Mouse (Mus musculus): Measurements from ENCODE around the gene Slc45a3. TPM values are rescaled to one million over a fixed set of nuclear protein-coding genes. Genes with fewer than 3 reads are reported as not detected.

Gene Slc45a3
- polyA plus RNA-seq, 1 experiment from 2014 or later: 10.9 TPM

- no peaks in the 10 kb centered on the region for H3K9me3 ChIP-seq
- DNase-seq (ENCODE audit: low spot score): no peak
- H3K36me3 ChIP-seq: peaks cover 92% of the 10 kb centered on the region
- H3K4me1 ChIP-seq (replicated peaks): no peaks in the 10 kb centered on the region
- H3K27ac ChIP-seq: no peak overlapping the region
- 96% methylated on average over 11 of the region's 11 CpGs for WGBS
- H3K4me3 ChIP-seq: no peak overlapping the region
- no peaks in the 10 kb centered on the region for H3K27me3 ChIP-seq (ENCODE audit: insufficient read depth, poor library complexity, severe bottlenecking)
Measured at GRCm38 (mm10) chr1:132026925-132027646, 64.3 kb downstream of the Slc45a3 start.

- Histone ChIP-seq H3K4me1 (replicated peaks) (no peaks in the 10 kb centered on the region), H3K27me3 (ENCODE audit: insufficient read depth, poor library complexity, severe bottlenecking) (no peaks in the 10 kb centered on the region), H3K4me3 (no peak overlapping the region), H3K9me3 (no peaks in the 10 kb centered on the region), H3K36me3 (peaks cover 92% of the 10 kb centered on the region), H3K27ac (no peak overlapping the region)
- DNase-seq (ENCODE audit: low spot score): no peak
- WGBS: 91% methylated on average over 5 of the region's 5 CpGs
Measured at GRCm38 (mm10) chr1:132027978-132028377, 65.2 kb downstream of the Slc45a3 start.

GRCm38 (mm10) chr1:132028413-132028812, 65.6 kb downstream of the Slc45a3 start:
- Histone ChIP-seq H3K4me3 (no peak overlapping the region), H3K27me3 (ENCODE audit: insufficient read depth, poor library complexity, severe bottlenecking) (no peaks in the 10 kb centered on the region), H3K4me1 (replicated peaks) (no peaks in the 10 kb centered on the region), H3K9me3 (no peaks in the 10 kb centered on the region), H3K27ac (no peak overlapping the region), H3K36me3 (peaks cover 92% of the 10 kb centered on the region)
- DNase-seq (ENCODE audit: low spot score): no peak
- WGBS: 92% methylated on average over 9 of the region's 9 CpGs

GRCm38 (mm10) chr1:132030574-132030973, 67.8 kb downstream of the Slc45a3 start:
- Histone ChIP-seq H3K27me3 (ENCODE audit: insufficient read depth, poor library complexity, severe bottlenecking) (no peaks in the 10 kb centered on the region), H3K27ac (no peak overlapping the region), H3K4me1 (replicated peaks) (no peaks in the 10 kb centered on the region), H3K36me3 (peaks cover 92% of the 10 kb centered on the region), H3K4me3 (no peak overlapping the region), H3K9me3 (no peaks in the 10 kb centered on the region)
- WGBS: 72% methylated on average over 2 of the region's 2 CpGs
- DNase-seq (ENCODE audit: low spot score): no peak

- 95% methylated on average over 7 of the region's 7 CpGs for WGBS
- no peaks in the 10 kb centered on the region for H3K9me3 ChIP-seq
- peaks cover 81% of the 10 kb centered on the region for H3K36me3 ChIP-seq
Measured at GRCm38 (mm10) chr1:132032172-132032571, 69.4 kb downstream of the Slc45a3 start.

More at GRCm38 (mm10) chr1:132032172-132032571, 69.4 kb downstream of the Slc45a3 start:
- Histone ChIP-seq H3K27me3 (ENCODE audit: insufficient read depth, poor library complexity, severe bottlenecking) (no peaks in the 10 kb centered on the region), H3K27ac (no peak overlapping the region), H3K4me3 (no peak overlapping the region), H3K4me1 (replicated peaks) (no peaks in the 10 kb centered on the region)
- no peak for DNase-seq (ENCODE audit: low spot score)

Other genes starting within 250 kb of the Slc45a3 start
- gene Slc26a9, start 218.9 kb upstream of the Slc45a3 start, polyA plus RNA-seq (2016; fragmentation: Nextera tagmentation; extraction: Ambion mirVana): 0.05 and 1.4 TPM in 2 replicates
- gene Pm20d1, start 165.6 kb upstream of the Slc45a3 start, polyA plus RNA-seq (2016; fragmentation: Nextera tagmentation; extraction: Ambion mirVana): 1.4 and 2.2 TPM in 2 replicates
- gene Slc41a1, start 135.5 kb upstream of the Slc45a3 start, polyA plus RNA-seq (2016; fragmentation: Nextera tagmentation; extraction: Ambion mirVana): 8.9 and 10.7 TPM in 2 replicates
- gene Rab29, start 95.7 kb upstream of the Slc45a3 start, polyA plus RNA-seq (2016; fragmentation: Nextera tagmentation; extraction: Ambion mirVana): 9.2 and 10.8 TPM in 2 replicates
- gene Nucks1, start 52.4 kb upstream of the Slc45a3 start, polyA plus RNA-seq (2016; fragmentation: Nextera tagmentation; extraction: Ambion mirVana): 73.2 and 104 TPM in 2 replicates
- gene Elk4, start 44.6 kb downstream of the Slc45a3 start, polyA plus RNA-seq (2016; fragmentation: Nextera tagmentation; extraction: Ambion mirVana): 12.9 and 13.2 TPM in 2 replicates
- 10.7 and 12.2 TPM in 2 replicates for gene Mfsd4a, start 105.1 kb downstream of the Slc45a3 start, polyA plus RNA-seq (2016; fragmentation: Nextera tagmentation; extraction: Ambion mirVana)
- 2.1 and 2.2 TPM in 2 replicates for gene Cdk18, start 176.7 kb downstream of the Slc45a3 start, polyA plus RNA-seq (2016; fragmentation: Nextera tagmentation; extraction: Ambion mirVana)
- gene Lemd1, start 228.5 kb downstream of the Slc45a3 start, polyA plus RNA-seq (2016; fragmentation: Nextera tagmentation; extraction: Ambion mirVana): 2.6 and 7.7 TPM in 2 replicates
- 1.6 and 2.8 TPM in 2 replicates for gene AC124108.1, start 228.5 kb downstream of the Slc45a3 start, polyA plus RNA-seq (2016; fragmentation: Nextera tagmentation; extraction: Ambion mirVana)

All from hindbrain, embryonic 10.5 days (tissue).